Mouse (Mus musculus) liver, postnatal 0 days (tissue): ENCODE measurements around the gene Cmtm4.

Experiments used
- CTCF ChIP-seq: sonication (generic); IDR thresholded peaks from 2 replicates; pipeline ENCODE4 v1.5.1; 2016; ENCODE audit warnings: antibody characterized with exemption, low read depth
- EP300 ChIP-seq: IDR thresholded peaks from 2 replicates; pipeline ENCODE4 v1.6.1; 2016; ENCODE audit warnings: antibody characterized with exemption, low read depth, mild to moderate bottlenecking

DNA sequence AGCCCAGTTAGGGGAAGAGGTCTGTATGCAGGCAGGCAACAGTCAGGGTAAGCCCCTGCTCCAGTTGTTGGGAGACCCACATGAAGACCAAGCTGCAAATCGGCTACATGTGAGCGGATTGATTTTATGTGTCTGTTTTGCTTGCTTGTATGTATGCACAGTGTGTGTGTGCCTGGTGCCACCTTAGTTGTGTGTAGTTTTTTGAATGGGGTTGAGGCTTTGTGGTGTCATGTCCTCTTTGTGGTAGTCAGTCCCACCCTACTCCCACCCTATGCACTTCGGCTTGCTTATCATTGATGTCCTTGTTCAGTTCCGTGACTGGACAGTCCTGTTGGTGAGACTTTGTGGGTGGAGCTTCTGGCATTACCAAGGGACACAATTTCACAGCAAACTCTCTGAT lies 18.2 kb upstream of the Cmtm4 start:
- TF ChIP-seq CTCF, result no peak
- no peak for TF ChIP-seq EP300
